Mouse (Mus musculus): Measurements from ENCODE around the gene Cdk8. TPM values are rescaled to one million over a fixed set of nuclear protein-coding genes. Genes with fewer than 3 reads are reported as not detected.

Gene Cdk8
- polyA plus RNA-seq, 1 experiment from 2014 or later = 23.4 TPM

DNA sequence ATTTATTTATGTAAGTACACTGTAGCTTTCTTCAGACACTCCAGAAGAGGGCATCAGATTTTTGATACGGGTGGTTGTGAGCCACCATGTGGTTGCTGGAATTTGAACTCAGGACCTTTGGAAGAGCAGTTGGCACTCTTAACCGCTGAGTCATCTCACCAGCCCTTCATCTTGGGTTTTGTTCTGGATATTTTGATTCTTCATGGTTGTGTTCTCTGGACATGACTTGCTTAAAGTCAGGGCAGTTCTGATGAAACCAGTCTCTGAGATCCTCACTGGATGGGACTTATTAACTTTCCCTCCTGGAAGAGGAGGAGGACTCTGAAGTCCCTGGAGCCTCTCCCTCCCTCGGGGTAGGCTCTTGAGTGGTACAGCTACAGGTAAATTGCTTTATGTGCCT lies 10.2 kb downstream of the Cdk8 start:
- DNase-seq (ENCODE audit: low spot score) = no peak
- no peak overlapping the region for H3K27ac ChIP-seq
- H3K27me3 ChIP-seq (ENCODE audit: insufficient read depth, poor library complexity, severe bottlenecking) = no peaks in the 10 kb centered on the region
- no peaks in the 10 kb centered on the region for H3K4me1 ChIP-seq (replicated peaks)
- H3K4me3 ChIP-seq = no peak overlapping the region
- 92% methylated on average over 3 of the region's 3 CpGs for WGBS
- no peaks in the 10 kb centered on the region for H3K9me3 ChIP-seq
- peaks cover 9% of the 10 kb centered on the region; the same call in 1 of the 2 replicates for H3K36me3 ChIP-seq

DNA sequence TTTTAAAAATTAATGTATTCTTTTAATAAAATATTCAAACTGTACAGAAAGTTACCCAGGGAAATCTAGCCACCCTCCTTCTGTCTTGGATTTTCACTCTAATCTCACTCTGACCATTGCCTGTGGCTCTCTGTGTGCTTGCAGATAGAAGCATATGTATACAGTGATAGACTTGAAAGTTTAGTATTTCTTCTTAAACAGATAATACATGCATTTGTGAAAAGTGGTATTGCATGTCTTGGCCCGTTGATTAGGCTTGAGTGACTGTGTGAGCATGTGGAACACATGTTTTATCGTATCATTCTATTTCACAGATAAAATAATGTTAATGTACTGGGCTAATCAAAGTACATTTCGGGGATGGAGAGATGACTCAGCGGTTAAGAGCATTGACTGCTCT lies 14.2 kb downstream of the Cdk8 start:
- no peak overlapping the region for H3K27ac ChIP-seq
- peaks cover 8% of the 10 kb centered on the region for H3K36me3 ChIP-seq
- 96% methylated on average over 4 of the region's 4 CpGs for WGBS
- no peak for DNase-seq (ENCODE audit: low spot score)
- H3K4me1 ChIP-seq (replicated peaks) = no peaks in the 10 kb centered on the region
- no peaks in the 10 kb centered on the region for H3K27me3 ChIP-seq (ENCODE audit: insufficient read depth, poor library complexity, severe bottlenecking)
- H3K9me3 ChIP-seq = no peaks in the 10 kb centered on the region
- no peak overlapping the region for H3K4me3 ChIP-seq

DNA sequence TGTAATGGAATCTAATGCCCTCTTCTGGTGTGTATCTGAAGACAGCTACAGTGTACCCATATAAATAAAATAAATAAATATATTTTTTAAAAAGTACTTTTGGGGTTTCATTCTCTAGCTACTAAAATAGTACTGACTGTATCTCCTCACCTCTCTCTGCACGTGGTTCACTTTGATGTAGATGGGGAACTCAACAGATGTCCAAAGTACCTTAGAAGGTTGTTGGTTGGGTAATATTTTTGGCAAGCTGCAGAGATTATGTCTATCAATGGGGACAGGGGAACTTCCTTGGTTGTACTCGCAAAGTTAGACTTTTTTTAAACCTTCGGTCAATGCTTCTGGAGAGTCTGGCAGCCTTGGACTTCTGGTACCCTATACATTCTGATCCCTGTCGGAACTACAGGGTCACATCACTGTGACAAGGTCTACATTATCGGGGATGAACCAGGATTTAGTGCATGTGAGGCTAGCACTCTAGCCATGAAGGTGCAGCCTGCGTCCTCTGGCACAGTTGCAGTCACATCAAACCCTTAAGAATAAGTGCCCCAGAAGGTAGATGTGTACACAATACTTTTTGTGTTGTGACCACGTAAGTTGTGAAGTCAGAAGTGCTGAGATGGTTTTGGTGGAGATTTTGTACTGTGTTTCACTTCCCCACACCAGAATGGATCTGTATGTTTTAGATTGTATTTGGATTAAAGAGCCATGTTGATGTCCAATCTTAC lies 14.8 kb downstream of the Cdk8 start:
- H3K4me1 ChIP-seq (replicated peaks) = no peaks in the 10 kb centered on the region
- peaks cover 8% of the 10 kb centered on the region for H3K36me3 ChIP-seq
- no peaks in the 10 kb centered on the region for H3K9me3 ChIP-seq
- no peak overlapping the region for H3K4me3 ChIP-seq
- no peak overlapping the region for H3K27ac ChIP-seq
- 94% methylated on average over 7 of the region's 7 CpGs for WGBS
- no peak for DNase-seq (ENCODE audit: low spot score)
- no peaks in the 10 kb centered on the region for H3K27me3 ChIP-seq (ENCODE audit: insufficient read depth, poor library complexity, severe bottlenecking)

DNA sequence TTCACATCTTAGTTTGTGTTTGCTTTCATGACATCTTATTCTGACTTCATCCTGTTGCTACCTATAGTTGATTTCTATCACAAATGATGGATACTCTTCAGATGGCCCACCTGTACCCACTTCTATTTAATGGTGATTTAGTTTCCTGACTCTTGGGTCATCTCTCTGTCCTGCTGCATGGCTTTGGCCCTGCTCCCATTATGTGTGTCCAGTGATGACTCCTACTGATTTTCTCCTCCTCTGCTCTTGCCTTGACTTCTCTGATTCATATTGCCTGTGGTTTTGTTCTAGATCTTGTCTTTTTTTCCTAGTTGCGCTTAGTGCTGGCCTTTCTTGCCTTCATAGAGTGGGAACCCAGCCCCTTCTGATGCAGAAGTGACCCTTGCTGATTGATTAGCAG lies 15.4 kb downstream of the Cdk8 start:
- Histone ChIP-seq H3K27me3 (ENCODE audit: insufficient read depth, poor library complexity, severe bottlenecking) (no peaks in the 10 kb centered on the region), H3K36me3 (peaks cover 8% of the 10 kb centered on the region), H3K27ac (no peak overlapping the region), H3K4me3 (no peak overlapping the region), H3K4me1 (replicated peaks) (no peaks in the 10 kb centered on the region), H3K9me3 (no peaks in the 10 kb centered on the region)
- no peak for DNase-seq (ENCODE audit: low spot score)
- 96% methylated on average over 1 of the region's 1 CpGs for WGBS

DNA sequence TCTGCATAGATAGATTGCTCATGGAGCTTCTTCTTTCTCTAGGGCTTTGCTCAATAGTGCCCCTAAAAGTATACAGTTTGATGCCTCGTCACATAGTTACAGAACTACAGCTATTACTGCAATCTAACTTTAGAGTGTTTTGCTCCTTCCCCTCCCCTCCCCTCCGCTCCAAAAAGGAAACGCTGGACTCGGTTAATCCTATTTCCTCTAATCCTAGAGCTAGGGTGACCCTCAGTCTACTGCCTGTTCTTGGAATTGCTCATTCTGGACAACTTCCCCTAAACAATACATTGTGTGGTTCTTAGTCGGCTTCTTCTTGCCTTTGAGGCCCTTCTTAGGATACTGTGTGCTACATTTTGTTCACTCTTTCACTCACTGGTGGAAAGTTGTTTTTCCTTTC lies 16.7 kb downstream of the Cdk8 start:
- no peak for DNase-seq (ENCODE audit: low spot score)
- no peak overlapping the region for H3K27ac ChIP-seq
- H3K9me3 ChIP-seq = no peaks in the 10 kb centered on the region
- no peaks in the 10 kb centered on the region for H3K27me3 ChIP-seq (ENCODE audit: insufficient read depth, poor library complexity, severe bottlenecking)
- no peak overlapping the region for H3K4me3 ChIP-seq
- H3K4me1 ChIP-seq (replicated peaks) = no peaks in the 10 kb centered on the region
- peaks cover 8% of the 10 kb centered on the region for H3K36me3 ChIP-seq
- WGBS = 83% methylated on average over 5 of the region's 5 CpGs

DNA sequence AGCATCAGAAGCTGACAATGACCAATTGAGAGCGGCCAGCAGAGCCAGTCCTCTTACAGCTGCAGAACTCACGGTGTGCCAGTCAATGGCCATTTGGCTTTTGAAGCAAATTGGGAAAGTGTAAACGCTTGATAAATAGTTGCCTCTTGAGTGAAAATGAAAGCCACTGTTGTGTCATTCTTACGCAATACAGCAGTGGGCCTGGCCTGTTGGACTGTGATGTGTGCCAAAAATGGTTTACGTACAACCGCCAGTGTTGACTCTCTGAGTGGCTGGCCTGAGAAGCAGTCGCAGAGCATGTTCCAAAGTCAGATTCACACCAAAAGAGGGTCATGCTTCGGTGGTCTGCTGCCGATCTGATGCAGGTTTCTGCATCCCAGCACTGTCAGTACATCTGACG lies 17.7 kb downstream of the Cdk8 start:
- Histone ChIP-seq H3K27ac (no peak overlapping the region), H3K27me3 (ENCODE audit: insufficient read depth, poor library complexity, severe bottlenecking) (no peaks in the 10 kb centered on the region), H3K36me3 (peaks cover 13% of the 10 kb centered on the region), H3K4me3 (no peak overlapping the region), H3K9me3 (no peaks in the 10 kb centered on the region), H3K4me1 (replicated peaks) (no peaks in the 10 kb centered on the region)
- DNase-seq (ENCODE audit: low spot score) = no peak
- WGBS = 94% methylated on average over 10 of the region's 10 CpGs

DNA sequence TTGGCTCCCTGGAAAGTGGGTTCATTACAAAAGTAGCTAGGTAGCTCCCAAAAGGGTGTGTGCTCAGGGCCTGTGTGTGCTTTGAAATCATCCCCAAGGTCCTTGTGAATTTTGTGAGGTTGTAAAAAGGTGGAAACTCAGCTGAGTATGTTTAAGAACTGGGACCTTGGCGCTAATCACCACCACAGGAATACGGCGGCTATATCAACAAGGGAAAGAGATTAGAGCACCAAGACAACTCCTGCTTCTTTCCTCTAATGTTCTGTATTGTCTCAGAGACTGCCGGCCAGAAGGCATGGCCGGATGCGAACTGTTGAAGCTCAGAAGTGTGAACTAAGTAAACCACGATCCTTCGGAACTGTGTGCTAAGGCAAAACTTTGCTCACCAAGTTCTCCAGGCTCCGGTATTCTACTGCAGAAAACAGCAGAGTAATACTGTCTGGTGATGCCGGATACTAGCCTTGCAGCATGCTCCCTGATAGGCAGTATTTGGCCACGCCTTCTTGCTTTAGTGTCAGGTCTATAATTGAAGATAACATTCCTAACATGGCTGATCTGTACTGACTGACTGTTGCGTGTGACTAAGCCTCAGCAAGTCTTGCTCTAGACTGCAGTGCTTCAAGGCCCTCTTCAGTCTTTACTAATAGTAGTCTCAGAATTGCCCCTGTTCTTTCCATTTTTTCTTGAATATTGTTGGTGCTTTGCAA lies 19.5 kb downstream of the Cdk8 start:
- Histone ChIP-seq H3K4me3 (no peak overlapping the region), H3K9me3 (no peaks in the 10 kb centered on the region), H3K4me1 (replicated peaks) (no peaks in the 10 kb centered on the region), H3K27me3 (ENCODE audit: insufficient read depth, poor library complexity, severe bottlenecking) (no peaks in the 10 kb centered on the region), H3K36me3 (peaks cover 15% of the 10 kb centered on the region), H3K27ac (no peak overlapping the region)
- 95% methylated on average over 12 of the region's 12 CpGs for WGBS
- no peak for DNase-seq (ENCODE audit: low spot score)

DNA sequence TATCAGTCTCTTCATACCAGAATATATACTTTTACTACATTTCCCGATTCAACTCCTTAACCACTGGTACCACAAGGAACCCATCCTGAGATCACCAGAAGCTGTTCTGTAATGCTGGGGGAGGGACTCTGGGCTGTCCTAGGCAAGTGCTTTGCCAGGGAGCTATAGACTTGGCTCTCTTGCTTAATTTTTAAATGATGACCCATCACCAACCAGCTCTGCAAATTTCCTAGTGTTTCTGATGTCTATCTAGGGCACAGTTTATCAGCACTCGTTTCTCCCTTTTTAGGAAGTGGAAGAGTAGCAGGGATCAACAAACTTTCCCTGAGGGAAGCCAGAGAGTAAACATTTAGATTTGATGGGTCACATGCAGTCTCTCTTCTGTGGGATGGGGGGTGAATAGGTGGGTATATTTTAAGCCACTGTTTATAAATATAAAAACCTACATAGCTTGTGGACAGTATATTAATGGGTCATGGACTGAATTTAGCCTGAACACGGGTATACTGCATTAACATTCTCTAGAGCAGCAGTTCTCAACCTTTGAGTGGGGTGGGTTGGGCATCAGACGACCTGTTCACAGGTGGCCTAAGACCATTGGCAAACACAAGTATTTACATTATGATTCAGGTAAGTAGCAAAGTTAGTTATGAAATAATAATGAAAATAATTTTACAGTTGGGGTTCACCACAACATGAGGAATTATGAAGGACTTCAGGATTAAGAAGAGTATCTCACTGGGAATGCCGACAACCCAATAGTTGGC lies 20.8 kb downstream of the Cdk8 start:
- no peaks in the 10 kb centered on the region for H3K27me3 ChIP-seq (ENCODE audit: insufficient read depth, poor library complexity, severe bottlenecking)
- 92% methylated on average over 5 of the region's 5 CpGs for WGBS
- H3K36me3 ChIP-seq = peaks cover 20% of the 10 kb centered on the region
- H3K27ac ChIP-seq = no peak overlapping the region
- no peak for DNase-seq (ENCODE audit: low spot score)
- H3K4me3 ChIP-seq = no peak overlapping the region
- no peaks in the 10 kb centered on the region for H3K4me1 ChIP-seq (replicated peaks)
- no peaks in the 10 kb centered on the region for H3K9me3 ChIP-seq

DNA sequence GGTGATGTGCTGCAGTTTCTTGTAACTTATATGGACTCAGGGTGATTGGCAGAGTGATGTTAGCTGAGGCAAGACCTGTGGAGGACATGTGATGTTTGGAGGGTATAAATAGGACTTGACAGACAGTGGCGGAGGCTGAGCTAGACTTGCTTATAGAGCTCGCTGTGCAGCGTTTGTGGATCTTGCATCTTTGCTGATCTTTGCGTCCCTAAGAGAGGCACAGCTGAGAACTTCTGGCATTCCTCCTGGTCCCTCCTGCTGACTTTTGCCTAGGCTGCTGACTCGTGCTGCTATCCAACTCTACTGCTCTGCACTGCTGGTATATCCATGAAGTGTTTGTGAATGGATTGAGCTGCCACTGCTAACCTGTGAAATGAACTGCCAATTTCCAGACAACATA lies 22.6 kb downstream of the Cdk8 start:
- H3K9me3 ChIP-seq = no peaks in the 10 kb centered on the region
- peaks cover 31% of the 10 kb centered on the region for H3K36me3 ChIP-seq
- no peaks in the 10 kb centered on the region for H3K27me3 ChIP-seq (ENCODE audit: insufficient read depth, poor library complexity, severe bottlenecking)
- WGBS = 89% methylated on average over 5 of the region's 5 CpGs
- H3K4me3 ChIP-seq = no peak overlapping the region
- no peak for DNase-seq (ENCODE audit: low spot score)
- no peaks in the 10 kb centered on the region for H3K4me1 ChIP-seq (replicated peaks)
- no peak overlapping the region for H3K27ac ChIP-seq

DNA sequence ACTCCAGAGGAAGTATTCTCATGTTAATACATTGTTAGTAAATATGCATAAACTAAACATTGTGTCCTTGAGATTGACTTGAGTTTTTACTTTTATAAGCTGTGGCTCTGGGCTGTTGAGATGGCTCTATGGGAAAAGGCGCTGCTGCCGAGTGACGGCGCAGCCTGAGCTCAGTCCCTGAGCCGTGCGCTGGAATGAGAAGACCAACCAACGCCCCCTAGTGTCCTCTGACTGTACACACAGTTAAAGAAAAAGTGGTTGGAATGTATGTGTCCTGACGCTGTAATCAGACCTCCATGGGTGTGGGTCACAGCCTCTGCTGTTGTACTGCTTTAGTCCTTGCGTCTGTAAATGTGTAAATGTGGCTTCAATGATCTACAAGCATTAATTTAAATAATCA lies 29.0 kb downstream of the Cdk8 start:
- 54% methylated on average over 9 of the region's 9 CpGs for WGBS
- H3K36me3 ChIP-seq = peaks cover 51% of the 10 kb centered on the region
- no peaks in the 10 kb centered on the region for H3K9me3 ChIP-seq
- no peak overlapping the region for H3K27ac ChIP-seq
- H3K4me1 ChIP-seq (replicated peaks) = no peaks in the 10 kb centered on the region
- H3K27me3 ChIP-seq (ENCODE audit: insufficient read depth, poor library complexity, severe bottlenecking) = no peaks in the 10 kb centered on the region
- no peak for DNase-seq (ENCODE audit: low spot score)
- H3K4me3 ChIP-seq = no peak overlapping the region

DNA sequence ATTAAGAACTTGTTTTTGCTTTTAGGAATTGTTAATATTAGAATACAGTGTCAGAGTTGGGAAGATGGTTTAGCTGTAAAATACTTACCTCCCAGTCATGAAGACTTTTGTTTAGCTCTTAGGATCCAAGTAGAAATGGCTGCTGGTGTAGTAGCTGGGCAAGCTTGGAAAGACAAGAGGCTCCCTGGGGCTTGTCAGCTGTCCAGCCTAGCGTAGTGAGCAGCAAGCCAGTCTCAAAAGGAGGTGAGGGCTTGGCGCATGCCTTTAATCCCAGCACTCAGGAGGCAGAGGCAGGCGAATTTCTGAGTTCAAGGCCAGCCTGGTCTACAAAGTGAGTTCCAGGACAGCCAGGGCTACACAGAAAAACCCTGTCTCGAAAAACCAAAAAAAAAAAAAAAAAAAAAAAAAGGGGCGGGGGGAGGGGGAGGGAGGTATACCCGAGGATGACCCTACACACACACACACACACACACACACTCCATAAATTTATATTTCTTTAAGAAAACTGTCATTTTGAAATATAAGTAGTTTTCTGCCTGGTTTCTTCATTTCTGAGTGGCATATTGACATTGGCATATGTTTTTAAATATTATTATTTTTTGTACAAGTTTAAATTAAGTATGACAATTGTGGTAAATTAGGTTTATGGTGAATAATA lies 35.0 kb downstream of the Cdk8 start:
- Histone ChIP-seq H3K4me1 (replicated peaks) (no peaks in the 10 kb centered on the region), H3K27ac (no peak overlapping the region), H3K36me3 (peaks cover 35% of the 10 kb centered on the region), H3K27me3 (ENCODE audit: insufficient read depth, poor library complexity, severe bottlenecking) (no peaks in the 10 kb centered on the region), H3K9me3 (no peaks in the 10 kb centered on the region), H3K4me3 (no peak overlapping the region)
- 77% methylated on average over 5 of the region's 6 CpGs for WGBS
- no peak for DNase-seq (ENCODE audit: low spot score)

DNA sequence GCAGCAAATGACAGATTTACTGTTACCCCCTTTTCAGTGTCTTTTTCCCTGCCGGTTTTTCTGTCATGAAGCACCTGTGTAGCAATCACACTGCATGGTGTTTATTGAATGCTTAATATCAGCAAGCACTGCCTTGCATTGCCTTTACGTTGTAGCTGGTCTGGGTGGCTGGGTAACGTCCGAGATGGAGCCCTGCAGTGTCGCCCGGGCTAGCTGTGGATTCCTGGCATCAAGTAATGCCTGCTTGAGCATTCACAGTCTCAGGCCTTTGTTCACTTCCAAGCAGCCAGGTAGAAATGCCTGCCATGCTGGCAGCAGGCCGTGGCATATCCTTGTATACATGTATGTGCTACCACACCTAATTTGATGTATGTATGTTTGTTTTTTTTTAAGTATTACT lies 36.7 kb downstream of the Cdk8 start:
- no peaks in the 10 kb centered on the region for H3K4me1 ChIP-seq (replicated peaks)
- no peak for DNase-seq (ENCODE audit: low spot score)
- no peak overlapping the region for H3K4me3 ChIP-seq
- peaks cover 34% of the 10 kb centered on the region for H3K36me3 ChIP-seq
- no peak overlapping the region for H3K27ac ChIP-seq
- WGBS = 92% methylated on average over 7 of the region's 7 CpGs
- no peaks in the 10 kb centered on the region for H3K9me3 ChIP-seq
- no peaks in the 10 kb centered on the region for H3K27me3 ChIP-seq (ENCODE audit: insufficient read depth, poor library complexity, severe bottlenecking)

DNA sequence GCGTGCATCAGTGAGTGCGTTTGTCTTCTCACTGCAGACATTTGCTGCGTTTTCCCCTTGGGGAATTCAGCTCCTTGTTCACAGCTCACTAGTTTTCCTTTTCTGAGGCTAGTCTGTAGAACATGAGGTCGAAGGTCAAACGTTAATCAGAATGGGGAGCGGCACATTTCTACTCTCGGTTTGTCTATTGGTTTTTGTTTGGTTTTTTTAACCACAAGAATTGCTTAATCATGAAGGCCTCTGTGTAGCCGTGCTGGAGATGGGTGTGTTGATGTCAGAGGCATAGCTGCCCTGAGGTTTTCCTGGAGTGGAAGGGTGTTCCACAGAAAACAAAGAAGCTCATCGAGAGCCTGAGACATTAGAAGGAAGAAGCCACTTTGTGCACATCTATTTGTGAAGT lies 39.6 kb downstream of the Cdk8 start:
- WGBS = 82% methylated on average over 9 of the region's 9 CpGs
- peaks cover 58% of the 10 kb centered on the region for H3K36me3 ChIP-seq

More for the DNA sequence above, 39.6 kb downstream of the Cdk8 start:
- no peaks in the 10 kb centered on the region for H3K27me3 ChIP-seq (ENCODE audit: insufficient read depth, poor library complexity, severe bottlenecking)
- H3K4me3 ChIP-seq = no peak overlapping the region
- H3K9me3 ChIP-seq = no peaks in the 10 kb centered on the region
- H3K27ac ChIP-seq = no peak overlapping the region
- DNase-seq (ENCODE audit: low spot score) = no peak
- H3K4me1 ChIP-seq (replicated peaks) = no peaks in the 10 kb centered on the region

Measured in hindbrain, embryonic 10.5 days (tissue).